ENCODE assay signal across 12 mouse cellular contexts in the genomic region with DNA sequence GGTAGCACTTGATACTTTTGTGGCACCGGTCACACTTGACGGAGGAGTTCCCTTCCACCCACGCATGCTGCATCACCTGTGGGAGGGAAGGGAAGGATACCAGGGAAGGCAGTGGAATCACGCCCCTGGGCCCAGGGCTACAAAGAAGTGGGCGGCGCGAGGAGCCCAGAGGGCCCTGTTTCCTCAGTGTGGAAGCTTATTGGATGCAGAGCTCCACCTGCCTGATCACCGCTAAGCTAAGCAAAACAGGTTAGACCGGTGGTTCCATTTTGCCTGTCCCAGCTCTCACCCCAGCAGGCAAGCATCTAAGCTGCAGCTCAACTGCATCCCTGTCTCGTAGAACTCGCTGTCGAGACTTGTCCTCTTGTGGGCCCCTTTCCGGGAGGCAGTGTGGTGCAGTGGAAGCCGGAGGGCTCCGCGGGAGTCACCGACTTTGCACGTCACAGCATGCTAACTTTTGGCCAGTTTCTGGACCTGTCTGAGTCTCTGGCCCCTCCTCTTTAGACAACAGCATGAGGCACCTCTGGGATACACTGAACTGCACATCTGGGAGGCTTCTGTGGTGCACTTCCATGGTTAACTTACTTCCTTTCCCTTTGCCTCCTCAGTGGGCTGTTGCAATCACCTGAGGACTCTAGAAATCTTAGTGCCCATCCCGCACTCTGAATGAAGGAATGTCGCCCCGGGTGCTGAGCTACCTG.
DNase-seq lines count a peak whose midpoint lies in the region; ATAC-seq lines count a peak whose summit lies in the region.
"Had no signal": no experiment of that assay in that cellular context is flagged by ENCODE, and none has a peak within 500 bp of the region (broad histone marks: within the 10 kb centered on the region; RNA-seq: fewer than 3 reads in every experiment).

No protein-coding gene starts in this region.

- DNase-seq in urinary bladder, postnatal 14 days (ENCODE audit: low spot score) = peak; percentile 75
- DNase-seq in urinary bladder, adult 2 months (ENCODE audit: low spot score) = no peak
- no peak for DNase-seq in retina, embryonic 14.5 days (ENCODE audit: low spot score)
- DNase-seq in gastrocnemius, postnatal 10 days = no peak
- no peak for DNase-seq in layer of hippocampus, postnatal 14 days (ENCODE audit: low spot score in 2 of 2)
- DNase-seq: adrenal gland, adult 8-10 months; cerebellum, adult 9-10 months; liver, embryonic 13.5 days had no signal

- H3K4me3 ChIP-seq in intestine, embryonic 16.5 days (ENCODE audit: low read length) = 0 out of 2 replicates have a peak overlapping the region, but pooled peaks have one; percentile 4
- peak overlapping the region; percentile 25 for H3K4me3 ChIP-seq in lung, embryonic 16.5 days (ENCODE audit: low read length)
- H3K4me3 ChIP-seq: forebrain, embryonic 15.5 days; heart, embryonic 15.5 days; liver, embryonic 13.5 days had no signal

- WGBS in intestine, embryonic 16.5 days = 29% methylated on average over 21 of the region's 21 CpGs
- WGBS in lung, embryonic 16.5 days = 33% methylated on average over 21 of the region's 21 CpGs

- ATAC-seq in intestine, embryonic 16.5 days = peak; percentile 91
- ATAC-seq in lung, embryonic 16.5 days (ENCODE audit: low read depth) = peak; percentile 93
- ATAC-seq: forebrain, embryonic 15.5 days had no signal

- H3K4me2 ChIP-seq in intestine, embryonic 16.5 days (ENCODE audit: low read depth, low read length) = peak overlapping the region; percentile 37; the same call in 1 of the 2 replicates
- H3K4me2 ChIP-seq in lung, embryonic 16.5 days (ENCODE audit: low read depth, low read length) = peak overlapping the region; percentile 48
- H3K4me2 ChIP-seq: forebrain, embryonic 15.5 days; heart, embryonic 15.5 days; liver, embryonic 13.5 days had no signal

- H3K27me3 ChIP-seq in intestine, embryonic 16.5 days (replicated peaks; ENCODE audit: control insufficient read depth, insufficient read depth, low read length) = no peaks in the 10 kb centered on the region
- H3K27me3 ChIP-seq in lung, embryonic 16.5 days (ENCODE audit: control insufficient read depth, insufficient read depth, low read depth, low read length) = no peaks in the 10 kb centered on the region
- H3K27me3 ChIP-seq: forebrain, embryonic 15.5 days had no signal

- H3K36me3 ChIP-seq in intestine, embryonic 16.5 days (ENCODE audit: control insufficient read depth, insufficient read depth, low read length) = no peaks in the 10 kb centered on the region
- no peaks in the 10 kb centered on the region for H3K36me3 ChIP-seq in lung, embryonic 16.5 days (ENCODE audit: control insufficient read depth, insufficient read depth, low read length)
- H3K36me3 ChIP-seq: forebrain, embryonic 15.5 days; heart, embryonic 15.5 days; liver, embryonic 13.5 days had no signal

- H3K9me3 ChIP-seq in intestine, embryonic 16.5 days (ENCODE audit: control insufficient read depth, low read length) = no peaks in the 10 kb centered on the region
- no peaks in the 10 kb centered on the region for H3K9me3 ChIP-seq in lung, embryonic 16.5 days (ENCODE audit: control insufficient read depth, low read length)
- H3K9me3 ChIP-seq: forebrain, embryonic 15.5 days; heart, embryonic 15.5 days; liver, embryonic 13.5 days had no signal

- H3K4me1 ChIP-seq in intestine, embryonic 16.5 days (ENCODE audit: control insufficient read depth, insufficient read depth, low read length) = 0 out of 2 replicates have a peak, but pooled peaks cover 2% of the 10 kb centered on the region
- H3K4me1 ChIP-seq in lung, embryonic 16.5 days (replicated peaks; ENCODE audit: control insufficient read depth, insufficient read depth, low read length) = peaks cover 3% of the 10 kb centered on the region; the same call in 1 of the 2 replicates
- H3K4me1 ChIP-seq: forebrain, embryonic 15.5 days; heart, embryonic 15.5 days; liver, embryonic 13.5 days had no signal

- H3K9ac ChIP-seq in intestine, embryonic 16.5 days (ENCODE audit: low read depth, low read length) = no peak overlapping the region
- no peak overlapping the region for H3K9ac ChIP-seq in lung, embryonic 16.5 days (ENCODE audit: low read length)
- H3K9ac ChIP-seq: forebrain, embryonic 15.5 days; heart, embryonic 15.5 days; liver, embryonic 13.5 days had no signal

- no peak overlapping the region for H3K27ac ChIP-seq in intestine, embryonic 16.5 days (ENCODE audit: low read length)
- H3K27ac ChIP-seq in lung, embryonic 16.5 days (ENCODE audit: low read length) = 0 out of 2 replicates have a peak overlapping the region, but pooled peaks have one; percentile 9
- H3K27ac ChIP-seq: forebrain, embryonic 15.5 days; heart, embryonic 15.5 days; liver, embryonic 13.5 days had no signal
